Mouse (Mus musculus) right cerebral cortex, postnatal 4 days (tissue): ENCODE data around the gene Ttc28.
A peak's percentile ranks its signal among the peaks of the same experiment; 100 is the strongest.
"Not testable (repeated sequence)": the region's sequence is repeated elsewhere in the genome, so short reads cannot be mapped to it uniquely, and the experiment has no call there.

Experiments used
- DNase-seq: peaks from one replicate; pipeline ENCODE4 v3.0.0-alpha.2; 2022

Ttc28 gene

DNA sequence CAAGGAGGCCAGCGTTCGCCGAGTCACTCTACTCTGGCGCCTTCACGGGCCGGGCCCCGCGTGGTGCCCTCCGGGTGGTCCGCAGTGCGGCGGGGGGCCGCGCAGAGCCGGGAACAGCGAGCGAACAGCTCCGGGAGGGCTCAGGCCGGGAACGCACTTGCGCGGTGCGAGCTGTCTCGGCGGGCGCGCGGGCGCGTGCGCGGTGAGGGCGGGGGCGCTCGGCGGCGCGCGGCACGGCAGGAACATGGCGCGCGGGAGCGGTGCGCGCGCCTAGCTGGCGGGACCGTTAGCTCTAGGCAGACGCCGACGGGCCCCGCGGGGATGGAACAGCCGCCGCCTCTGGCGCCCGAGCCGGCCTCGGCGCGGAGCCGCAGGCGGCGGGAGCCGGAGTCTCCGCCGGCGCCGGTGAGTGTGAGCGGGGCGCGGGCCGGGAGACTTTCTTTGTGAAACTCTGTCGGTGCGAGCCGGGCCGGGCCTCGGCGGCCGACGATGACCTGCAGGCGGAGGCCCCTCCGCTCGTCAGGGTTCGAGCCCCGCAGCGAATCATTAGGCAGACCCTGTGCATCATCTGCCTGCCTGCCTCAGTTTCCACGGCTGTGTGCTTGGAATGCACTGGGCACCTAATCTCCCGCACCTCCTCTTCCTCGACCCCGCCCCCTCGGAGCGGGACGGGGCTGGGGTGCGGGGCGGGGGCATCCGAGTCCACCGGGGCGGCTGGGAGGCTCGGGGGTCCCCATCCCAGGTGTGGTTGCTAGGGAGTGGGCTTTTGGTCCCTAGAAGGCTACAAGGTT lies at the start of gene Ttc28:
Gene Ttc28 (plus strand): TSS at position 220 of the 791 bp plus-strand sequence.
- DNase-seq, result peak; percentile 96

DNA sequence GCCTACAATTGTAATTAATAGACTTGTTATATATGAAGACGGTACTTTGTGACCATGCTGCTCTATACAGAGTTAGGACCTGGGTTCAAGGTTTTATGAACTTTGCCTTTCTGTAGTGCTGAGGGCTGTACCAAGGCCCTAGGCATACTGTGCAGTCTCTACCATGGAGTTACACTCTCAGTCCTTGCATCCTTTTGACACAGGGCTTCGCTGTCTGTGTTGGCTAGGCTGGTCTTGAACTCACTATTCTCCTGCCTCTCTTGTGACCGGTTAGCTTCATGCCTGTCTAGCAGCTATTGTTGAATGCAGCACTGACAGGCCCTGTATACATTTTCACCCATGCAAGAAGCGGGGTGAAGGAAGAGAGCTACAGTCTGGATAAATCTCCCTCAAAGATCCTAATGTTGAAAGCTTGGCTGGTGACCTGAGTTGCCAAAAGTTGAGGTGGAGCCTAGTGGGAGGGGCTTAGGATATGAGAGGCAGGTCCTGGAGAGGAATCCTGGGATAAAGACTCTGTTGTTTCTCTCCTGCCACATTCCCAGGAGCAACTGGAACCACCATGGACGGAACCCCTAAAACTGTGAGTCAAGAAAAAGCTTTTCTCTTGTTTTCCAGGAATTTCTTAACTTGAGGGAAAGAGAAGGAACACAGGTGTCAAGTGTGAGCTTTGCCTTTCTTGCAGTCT lies 48.4 kb upstream of the Ttc28 start:
- DNase-seq, result no peak

DNA sequence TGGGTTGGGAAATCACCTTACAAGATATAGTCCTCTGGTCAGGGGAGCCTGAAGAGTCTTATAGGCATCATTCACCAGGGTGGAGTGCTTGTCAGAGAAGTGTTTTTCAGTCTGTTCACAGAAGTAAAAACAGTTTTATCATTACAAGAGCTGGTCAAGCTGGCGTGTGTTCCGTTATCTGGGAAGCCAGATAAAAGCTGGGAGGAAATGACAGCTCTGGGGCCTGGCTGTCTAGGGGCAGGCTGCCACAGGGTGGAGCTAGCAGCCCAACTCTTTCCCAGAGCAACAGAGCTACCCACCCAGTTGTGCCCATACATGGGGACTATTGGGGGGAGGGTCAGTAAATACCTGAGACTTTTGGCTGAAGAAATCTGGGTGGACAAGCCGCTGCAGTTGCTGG lies 43.6 kb upstream of the Ttc28 start:
- peak; percentile 59 for DNase-seq

DNA sequence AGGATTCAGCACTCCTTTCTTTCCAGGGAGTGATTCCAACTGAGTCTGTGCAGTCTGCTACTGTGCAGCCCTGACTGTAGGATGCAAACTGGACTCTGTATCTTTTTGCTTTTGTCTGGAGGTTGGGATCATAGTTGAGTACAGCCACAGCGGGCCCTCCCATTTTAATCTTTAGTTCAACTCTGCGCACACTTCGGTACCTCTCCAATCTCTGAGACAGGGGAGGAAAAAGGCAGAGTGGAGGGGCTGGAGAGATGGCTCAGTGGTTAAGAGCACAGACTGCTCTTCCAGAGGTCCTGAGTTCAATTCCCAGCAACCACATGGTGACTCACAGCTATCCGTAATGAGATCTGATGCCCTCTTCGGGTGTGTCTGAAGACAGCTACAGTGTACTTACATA lies 41.6 kb upstream of the Ttc28 start:
- not testable (repeated sequence) for DNase-seq

DNA sequence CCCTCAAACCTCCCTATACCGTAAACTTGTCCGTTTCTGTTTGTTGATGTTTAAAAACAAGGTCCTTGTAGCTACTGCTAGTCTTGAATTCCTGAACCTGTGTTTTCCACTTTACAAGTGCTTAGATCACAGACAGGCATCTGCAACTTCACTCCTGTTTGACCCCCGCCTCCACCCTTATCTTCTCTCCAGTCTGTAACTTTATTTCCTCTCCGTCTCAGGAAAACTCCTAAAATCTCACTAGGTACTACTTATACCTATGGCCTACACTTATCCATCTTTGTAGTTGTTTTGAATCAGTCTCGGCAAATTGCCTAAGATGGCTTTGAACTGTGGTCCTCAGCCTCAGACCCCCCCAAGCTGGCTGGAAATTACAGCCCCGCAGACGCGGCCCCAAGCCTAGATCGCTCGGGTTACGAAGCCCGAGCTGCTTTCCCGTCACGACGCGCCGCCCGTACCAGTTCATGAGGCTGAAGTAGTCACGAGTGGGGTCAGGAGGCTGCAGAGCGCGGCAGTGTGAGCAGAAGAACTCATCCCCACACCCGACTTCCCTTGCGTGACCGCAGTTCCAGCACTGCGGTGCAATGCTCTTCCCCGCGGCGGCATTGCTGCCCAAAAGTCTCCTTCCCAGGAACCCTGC lies 40.4 kb upstream of the Ttc28 start:
- no peak for DNase-seq

DNA sequence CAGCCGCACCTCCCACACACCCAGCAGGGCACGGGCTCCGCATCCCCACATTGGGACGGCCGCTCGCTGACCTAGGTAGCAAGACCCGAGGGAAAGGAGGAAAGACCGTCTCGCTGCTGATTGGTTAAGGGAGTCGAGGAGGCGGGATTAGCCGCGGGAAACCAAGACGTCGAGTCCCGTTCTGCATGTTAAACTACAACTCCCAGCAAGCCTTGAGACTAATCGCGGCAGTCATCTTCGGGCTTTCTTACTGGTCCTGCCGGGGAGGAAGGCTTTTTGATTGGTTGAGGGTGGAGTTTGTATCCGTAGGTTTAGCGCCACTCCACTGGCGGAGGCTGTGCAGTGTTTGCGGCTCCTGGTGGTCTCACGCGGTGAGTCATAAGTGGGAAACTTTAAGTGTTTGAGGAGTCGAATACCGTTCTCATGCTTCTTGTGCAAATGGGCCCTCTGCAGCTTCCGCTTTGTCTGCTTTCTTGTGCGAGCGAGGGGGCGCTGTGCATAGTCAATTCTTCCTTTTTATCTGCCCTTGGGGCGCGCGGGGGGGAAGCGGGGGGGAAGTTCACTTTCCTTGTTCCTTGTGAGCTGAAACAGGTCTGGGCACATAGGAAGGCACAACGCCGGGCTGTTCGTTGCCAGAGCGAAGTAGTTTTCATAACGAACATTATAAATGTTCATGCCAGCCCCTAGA lies 39.8 kb upstream of the Ttc28 start, which contains the start of the genes Hscb and Chek2:
Gene Hscb (minus strand): TSS at position 100 of the 688 bp plus-strand sequence.
Gene Chek2 (plus strand): TSS at position 302 of the 688 bp plus-strand sequence.
- DNase-seq, result peak; percentile 92

DNA sequence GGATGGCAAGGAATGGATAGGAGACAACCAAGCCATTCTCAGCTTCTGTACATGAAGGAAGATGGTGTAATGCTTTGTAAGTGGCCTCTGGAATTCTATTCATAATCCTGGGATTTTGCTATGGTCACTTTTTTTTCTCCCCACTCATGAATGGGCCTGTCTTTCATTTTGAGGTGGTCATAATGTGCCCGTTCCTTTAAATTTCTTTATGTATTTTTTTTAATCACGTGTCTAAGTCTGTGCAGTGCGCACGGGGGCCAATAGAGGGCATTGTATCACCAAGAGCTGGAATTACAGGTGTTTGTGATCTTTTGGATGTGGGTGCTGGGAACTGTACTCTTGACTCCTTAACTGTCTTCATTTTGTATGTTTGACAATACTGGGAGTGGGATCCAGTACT lies 39.1 kb upstream of the Ttc28 start:
- peak; percentile 29 for DNase-seq

DNA sequence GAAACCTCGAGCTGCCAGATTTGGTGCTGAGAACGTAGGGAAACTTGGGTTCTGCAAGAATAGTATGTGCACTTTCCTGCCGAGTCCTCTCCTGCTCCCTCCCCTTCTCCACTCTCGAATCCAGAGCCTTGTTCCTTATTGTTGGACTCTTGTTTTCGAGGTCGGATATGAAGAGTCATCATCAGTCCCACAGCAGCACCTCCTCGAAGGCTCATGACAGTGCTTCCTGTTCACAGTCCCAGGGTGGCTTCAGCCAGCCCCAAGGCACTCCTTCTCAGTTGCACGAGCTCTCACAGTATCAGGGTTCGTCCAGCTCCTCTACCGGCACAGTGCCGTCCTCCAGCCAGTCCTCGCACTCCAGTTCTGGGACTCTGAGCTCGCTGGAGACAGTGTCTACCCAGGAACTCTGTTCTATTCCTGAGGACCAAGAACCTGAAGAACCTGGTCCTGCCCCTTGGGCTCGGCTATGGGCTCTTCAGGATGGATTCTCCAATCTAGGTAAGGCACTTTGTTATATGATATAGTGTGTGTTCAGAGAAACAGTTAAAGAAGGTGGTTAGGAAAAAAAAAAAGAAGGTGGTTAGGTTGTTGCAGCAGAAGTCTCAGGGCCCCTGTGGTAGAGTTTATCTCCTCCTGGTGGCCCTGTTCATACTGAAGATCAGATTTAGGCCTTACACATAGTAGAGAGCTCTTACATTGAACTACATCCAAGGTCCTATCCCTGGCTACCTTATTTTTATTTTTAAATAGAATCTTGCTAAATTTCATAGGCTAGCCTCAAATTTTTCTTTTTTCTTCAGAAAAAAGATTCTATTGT lies 38.3 kb upstream of the Ttc28 start:
- DNase-seq, result no peak

DNA sequence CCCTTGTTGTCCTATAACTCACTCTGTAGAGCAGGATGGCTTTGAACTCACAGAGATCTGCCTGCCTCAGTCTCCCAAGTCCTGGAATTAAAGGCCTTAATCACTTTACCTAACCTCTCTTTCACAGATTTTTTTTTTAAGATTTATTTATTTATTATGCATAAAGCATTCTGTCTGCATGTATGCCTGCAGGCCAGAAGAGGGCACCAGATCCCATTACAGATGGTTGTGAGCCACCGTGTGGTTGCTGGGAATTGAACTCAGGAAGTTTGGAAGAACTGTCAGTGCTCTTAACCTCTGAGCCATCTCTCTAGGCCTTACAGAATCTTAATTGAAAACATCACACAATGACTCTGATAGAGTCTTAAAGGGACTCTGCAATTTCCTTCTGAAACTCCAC lies 26.6 kb upstream of the Ttc28 start:
- DNase-seq, result no peak

DNA sequence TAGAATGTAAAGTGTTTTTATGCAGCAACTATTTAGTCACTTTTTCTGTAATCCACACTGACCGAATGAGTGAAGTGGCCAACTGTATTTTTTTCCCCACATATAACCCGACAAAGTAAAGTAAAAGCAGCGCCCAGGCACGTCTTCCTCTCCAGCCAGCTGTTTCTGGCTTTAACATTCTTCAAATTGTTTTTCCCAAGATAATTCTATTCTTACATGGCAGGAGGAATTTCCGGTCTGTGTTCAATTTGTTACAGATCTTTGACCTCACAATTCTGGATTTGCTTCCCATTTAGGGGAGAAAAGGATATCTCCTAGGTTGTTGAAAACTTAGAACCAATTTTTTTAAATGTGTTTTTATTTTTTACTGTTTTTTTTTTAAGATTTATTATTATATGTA lies 22.5 kb upstream of the Ttc28 start:
- no peak for DNase-seq

DNA sequence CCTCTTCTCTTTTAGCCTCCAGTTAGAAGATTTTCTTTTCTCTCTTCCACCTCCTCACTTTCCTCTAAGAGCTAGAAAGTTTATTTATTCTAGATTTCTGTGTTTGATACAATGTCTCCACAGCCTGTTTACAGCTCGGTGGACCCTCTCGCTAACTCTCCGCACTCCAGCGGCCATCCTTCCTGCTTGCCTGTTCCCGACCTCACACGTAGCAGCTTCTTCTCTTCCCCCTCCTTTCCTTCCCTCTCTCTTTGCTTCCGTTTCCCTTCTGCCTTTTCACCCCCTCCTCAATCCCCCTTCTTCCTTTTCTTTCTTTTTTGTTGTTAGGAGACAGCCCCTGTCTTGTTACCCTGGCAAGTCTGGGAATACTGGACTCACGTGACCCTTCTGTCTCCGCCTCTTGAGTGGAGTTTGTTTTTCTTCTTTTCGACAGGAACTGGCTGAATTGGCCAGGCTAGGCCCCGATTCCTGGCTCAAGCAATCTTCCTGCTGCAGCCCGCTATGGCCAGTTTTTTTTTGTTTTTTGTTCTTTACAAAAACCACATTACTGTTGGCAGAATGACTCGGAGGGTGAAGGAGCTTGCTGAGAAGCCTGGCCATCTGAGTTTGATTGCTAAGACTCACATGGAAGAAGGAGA lies 20.5 kb upstream of the Ttc28 start:
- DNase-seq, result no peak

DNA sequence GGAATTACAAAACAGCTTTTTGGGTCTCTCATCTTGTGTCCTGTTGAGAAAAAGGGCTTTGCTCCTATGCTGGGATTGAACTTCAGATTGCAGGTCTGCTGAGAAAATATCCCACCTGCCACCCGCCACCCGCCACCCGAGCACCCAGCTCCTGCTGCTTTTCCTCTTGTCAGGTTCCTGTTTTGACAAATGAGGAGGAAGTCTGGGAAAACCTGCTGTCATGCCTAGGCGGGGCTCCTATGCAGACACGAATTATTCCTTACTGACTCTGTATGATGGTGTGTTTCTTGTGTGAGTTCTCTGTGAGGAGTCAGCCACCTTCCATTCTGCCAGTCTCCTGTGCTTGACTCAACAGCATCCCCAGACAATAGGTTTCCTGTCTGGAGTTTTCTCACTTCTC lies 19.2 kb upstream of the Ttc28 start:
- no peak for DNase-seq

DNA sequence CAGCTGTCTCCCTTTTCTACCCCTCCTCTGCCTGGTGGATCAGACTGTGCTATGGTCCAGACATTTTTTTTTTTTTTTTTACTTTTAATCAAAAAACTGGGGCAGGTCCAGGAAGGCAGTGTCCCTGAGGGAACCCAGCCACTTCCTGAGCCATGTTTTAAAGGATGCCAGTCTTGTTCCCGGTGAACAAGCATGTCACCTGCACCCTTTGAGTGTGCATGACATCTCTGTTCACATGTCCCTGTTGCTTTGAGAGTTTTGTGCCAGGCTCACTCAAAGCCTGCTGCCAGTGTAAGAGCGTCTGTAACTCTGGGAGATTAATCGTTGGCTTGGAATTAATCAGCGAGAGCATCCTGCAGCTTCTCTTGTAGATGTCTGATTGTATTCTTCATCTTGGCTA lies 11.1 kb upstream of the Ttc28 start:
- no peak for DNase-seq

DNA sequence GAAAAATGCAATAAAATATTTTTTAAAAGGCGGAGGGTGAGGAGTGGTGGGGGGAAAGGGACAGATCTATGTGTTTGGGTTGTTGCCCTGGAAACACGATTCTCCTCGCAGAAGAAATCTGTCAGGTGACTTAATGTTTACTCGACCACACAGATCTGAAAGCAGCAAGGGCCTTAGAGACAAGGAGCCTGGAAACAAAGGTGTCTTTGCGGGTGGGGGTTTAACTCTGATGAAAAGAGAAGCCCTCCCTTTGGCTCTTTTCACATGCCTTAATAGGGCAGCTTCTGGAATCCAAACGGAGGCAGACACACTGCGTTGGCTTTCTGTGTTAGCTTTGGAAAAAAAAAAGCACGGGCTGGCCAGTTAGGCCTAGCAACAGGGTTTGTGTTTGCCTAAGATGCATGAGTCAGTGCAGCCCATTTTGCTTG lies 10.3 kb upstream of the Ttc28 start:
- no peak for DNase-seq

DNA sequence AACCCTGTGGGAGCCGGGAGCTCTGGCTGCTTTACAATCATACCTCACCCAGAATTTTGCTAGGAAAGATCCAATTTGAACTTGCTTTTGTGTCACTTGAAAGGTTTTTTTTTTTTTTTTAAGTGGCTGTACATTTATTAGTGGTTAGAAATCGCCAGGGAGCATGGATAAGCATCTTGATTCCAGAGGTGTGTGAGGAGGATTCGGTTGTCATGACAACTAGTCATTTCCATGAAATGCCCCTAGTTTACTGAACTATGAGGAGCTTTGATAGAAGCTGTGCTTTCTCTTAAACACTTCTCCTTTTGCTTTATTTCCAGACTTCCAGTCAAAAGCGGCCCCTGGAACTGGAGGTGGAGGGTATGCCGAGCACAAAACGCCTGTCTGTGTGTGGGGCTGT lies 6.4 kb upstream of the Ttc28 start:
- no peak for DNase-seq

DNA sequence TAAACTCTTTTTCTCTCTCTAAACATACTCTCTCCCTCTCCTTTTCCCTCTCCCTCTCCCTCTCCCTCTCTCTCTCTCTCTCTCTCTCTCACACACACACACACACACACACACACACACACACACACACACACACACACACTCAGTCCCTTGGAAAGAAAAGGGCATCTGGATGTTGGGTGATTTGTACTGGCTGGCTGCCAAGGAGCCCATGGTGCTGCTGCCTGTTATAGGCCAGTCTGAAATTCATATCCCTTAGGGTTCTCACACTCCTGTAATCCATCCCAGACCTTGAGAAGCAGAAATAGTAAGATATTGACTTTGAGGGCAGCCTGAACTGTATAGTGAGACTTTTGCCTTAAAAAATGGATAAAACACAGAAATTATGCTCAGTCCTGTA lies 4.9 kb upstream of the Ttc28 start:
- peak; percentile 44 for DNase-seq

DNA sequence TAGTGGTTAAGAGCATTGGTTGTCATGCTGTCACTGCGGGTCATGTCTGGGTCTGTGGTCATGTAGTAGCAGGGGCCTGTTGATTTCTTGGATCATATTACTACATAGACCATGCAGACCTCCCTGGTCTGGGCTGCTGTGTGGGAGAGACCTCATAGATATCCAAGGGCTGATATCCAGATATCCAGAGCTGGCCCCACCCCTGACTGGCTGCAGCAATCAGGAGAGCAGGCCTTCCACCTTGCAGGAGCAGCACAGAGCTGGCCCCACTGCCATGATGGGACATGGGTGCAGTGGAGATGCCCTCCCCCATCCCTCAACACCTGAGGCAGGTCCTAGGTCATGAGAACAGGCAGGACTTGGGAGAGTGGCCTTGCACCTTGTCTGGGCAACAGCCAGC lies 4.3 kb upstream of the Ttc28 start:
- no peak for DNase-seq

DNA sequence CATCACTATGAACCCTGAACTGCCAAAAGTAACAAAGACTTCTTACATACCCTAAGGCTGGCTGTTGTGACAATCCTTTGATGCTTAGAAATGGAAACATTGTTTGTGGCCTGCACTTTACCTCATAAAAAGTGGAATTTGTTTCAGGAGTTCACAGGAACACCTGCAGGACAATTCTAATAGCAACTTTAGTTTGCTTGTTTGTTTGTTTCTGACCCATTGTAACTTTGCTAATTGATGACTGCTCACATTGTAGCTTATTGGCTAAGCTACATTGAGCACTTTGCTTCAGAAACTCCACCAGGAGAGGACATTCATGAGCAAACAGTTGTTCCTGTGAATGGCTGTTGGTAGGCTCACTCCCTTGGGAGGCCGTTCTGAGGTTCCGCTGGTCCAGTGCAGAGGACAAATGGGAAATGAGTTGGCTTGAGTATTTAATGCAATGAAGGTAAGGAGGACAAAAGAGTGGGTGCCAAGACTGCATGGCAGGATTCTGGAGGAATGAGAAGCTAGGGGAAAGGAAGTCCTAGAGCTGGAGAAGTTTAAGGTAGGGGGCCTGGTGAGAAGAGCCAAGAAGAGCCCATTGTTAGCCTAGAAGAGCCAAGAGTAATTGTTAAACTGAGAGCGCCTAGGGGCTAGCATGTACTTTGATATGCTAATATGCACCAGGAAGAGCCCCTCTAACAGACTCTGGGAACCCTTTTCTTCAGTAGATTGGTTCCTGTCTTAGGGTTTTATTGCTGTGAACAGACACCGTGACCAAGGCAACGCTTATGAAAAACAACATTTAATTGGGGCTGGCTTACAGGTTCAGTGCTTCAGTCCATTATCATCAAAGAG lies 1.7 kb upstream of the Ttc28 start:
- DNase-seq, result no peak

DNA sequence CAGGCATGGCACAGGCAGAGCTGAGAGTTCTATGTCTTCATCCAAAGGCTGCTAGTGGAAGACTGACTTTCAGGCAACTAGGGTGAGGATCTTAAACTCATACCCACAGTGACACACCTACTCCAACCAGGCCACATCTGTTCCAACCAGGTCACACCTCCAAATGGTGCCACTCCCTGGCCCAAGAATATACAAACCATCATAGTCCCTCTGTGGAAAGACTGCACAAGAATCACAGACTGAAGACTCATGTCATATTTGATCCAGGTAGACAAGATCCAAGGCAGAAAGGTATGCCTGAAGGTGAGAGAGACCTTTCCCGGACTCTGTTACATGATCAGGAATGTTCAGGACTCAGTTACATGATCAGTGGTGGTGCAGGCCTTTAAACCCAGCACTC lies 1.1 kb upstream of the Ttc28 start:
- not testable (repeated sequence) for DNase-seq

DNA sequence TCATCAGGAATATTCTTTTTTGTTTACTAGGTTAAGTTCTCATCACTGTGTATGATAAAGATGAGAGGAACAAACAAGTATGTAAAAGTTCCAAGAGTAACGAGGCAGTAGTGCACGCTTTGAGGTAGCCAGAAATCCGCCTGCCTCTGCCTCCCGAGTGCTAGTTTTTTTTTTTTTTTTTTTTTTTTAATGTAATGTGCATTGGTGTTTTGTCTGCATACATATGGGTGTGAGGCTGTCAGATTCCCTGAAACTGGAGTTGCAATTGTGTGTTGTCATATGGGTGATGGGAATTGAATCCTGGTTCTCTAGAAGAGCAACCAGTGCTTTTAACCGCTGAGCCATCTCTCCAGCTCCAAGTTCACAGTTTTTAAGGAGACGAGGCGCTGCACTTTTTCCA lies 561 bp upstream of the Ttc28 start:
- DNase-seq, result no peak

DNA sequence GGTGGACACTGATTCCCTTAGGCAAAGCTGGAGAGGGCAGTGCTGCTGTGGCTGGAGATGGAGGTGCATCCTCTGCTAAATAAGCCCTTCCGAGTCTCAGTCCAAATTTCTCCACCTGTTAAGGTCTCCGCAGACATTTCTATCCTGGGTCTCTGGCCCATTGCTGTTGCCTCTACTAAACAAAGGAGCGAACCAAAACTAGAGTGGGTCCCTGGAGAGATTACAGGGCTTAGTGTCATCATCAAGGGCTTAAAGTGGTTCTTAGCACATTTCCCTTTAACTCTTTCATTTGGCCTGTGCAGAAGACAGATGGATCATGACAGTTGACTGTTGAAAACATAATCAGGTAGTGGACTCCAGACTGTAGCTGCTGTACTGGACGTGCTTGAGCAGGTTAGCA lies 9.0 kb downstream of the Ttc28 start:
- no peak for DNase-seq
